Mouse (Mus musculus) CD4-positive, CD25-positive, alpha-beta regulatory T cell, adult 4 months (primary cell): Measurements from ENCODE around the gene Lrrc4. TPM values are rescaled to one million over a fixed set of nuclear protein-coding genes. Genes with fewer than 3 reads are reported as not detected.

Experiments
- ATAC-seq: one replicate; pipeline ENCODE4 v1.8.0; 2017
- polyA plus RNA-seq, 2 experiments: library from polyadenylated mRNA; unstranded; fragments of 100-300 nt; shearing (Covaris generic); gene quantifications; one replicate each; pipeline ENCODE4 v1.2.1; 2017

The Lrrc4 gene
- polyA plus RNA-seq, 2 experiments from 2014 or later, result 0.16 to 0.51 TPM

- ATAC-seq, result no peak
Observed at GRCm38 (mm10) chr6:28720391-28721171, 111.0 kb downstream of the Lrrc4 start.

DNA sequence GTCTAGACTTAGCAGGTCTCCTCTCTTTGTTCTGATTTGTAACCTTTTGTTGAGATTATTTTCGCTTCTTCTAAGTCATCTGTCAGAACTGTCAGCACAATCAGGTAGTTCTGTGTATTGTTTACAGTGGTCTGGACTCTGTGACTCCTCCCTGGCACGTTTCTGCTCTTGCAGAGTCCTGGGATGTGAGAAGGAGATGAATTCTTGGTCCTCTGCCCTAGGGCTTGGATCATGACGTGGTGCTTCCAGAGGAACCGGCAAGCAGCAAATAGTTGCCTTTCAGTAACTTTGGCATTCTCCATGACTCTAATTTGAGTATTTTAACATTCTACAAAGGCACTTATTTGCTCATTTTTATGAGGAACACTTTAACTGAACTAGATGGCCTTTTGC, 113.7 kb downstream of the Lrrc4 start:
- no peak for ATAC-seq

DNA sequence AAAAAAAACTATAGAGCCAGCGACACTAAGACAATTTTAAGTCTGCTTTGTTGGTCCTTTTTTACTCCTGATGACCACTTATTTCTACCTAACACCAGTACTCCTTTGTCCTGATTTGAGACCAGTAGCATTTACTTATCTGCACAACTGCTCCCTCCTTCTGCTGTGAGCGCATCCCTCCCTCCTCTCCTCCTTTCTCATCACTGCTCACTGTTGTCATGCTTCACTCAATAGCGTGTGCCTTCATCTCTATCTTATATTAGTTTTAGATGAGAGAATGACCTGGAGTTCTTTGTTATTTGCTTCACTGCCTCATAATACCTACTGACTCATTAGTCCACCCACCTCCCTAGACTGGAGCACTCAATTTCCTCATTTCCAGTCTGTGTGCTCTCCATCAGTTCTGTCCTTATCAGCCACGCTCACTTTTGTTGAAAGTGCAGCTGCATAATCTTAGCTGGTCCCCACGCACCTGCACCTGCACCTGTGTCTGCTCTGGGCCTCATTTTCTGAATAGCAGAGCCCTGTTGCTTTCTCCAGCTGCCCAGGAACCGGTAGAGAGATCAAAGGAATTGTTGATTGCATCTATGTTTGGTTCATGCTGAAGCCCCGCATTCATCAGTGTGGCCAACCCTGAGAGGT, 114.2 kb downstream of the Lrrc4 start:
- no peak for ATAC-seq

DNA sequence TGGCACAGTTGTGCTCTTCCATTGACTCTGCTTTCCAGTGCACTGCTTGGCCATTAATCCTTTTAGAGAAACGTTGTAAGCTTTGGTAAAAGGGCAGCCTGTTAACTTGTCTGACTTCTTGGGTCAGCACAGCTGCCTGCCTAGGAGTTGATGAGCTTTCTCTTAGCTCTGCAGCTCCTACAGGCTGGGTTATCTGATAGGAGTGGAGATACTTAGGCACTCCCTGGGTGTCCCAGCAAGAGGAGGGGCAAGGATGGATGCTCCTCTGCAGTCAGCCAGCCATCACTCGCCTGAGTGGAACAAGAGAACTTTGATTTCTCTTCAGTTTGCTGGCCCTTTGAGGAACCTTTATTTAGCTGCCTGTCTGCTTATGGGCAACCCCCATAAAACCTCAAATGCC, 121.5 kb downstream of the Lrrc4 start:
- no peak for ATAC-seq

- no peak for ATAC-seq
Observed at GRCm38 (mm10) chr6:28706976-28707592, 124.5 kb downstream of the Lrrc4 start.

GRCm38 (mm10) chr6:28706108-28706975, 125.2 kb downstream of the Lrrc4 start:
- no peak for ATAC-seq

DNA sequence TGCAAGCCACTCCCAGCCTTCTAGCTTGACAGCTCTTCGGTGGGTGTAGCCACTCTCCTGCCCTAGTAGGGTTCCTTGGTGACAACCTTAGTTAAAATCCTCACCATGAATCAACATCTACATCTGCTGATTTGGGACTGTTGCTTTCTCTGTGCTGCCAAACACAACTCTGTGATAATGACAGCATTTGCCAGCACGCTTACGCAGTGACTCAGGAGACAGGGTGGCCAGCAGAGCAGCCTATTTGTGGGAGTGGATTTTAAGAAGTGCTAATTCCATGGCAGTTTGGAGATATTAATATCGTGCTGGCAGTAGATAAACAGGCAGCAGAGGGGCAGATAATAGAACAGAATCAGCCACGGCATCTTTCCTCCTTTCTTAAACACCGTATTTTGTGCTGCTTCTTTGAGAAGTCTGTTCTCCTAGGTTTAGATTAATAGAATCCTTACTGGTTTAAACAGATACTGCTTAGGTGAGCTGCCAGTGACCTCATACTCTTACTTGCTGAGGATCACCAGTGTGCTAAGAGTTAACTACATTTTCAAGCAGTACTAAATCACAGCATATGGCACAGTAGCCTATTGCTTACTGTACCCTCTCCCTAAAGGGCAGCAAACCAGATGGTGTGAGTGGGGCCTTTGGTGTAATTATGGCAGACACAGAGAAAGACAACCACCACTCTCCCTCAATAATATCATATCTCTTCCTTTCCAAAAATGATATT, 126.0 kb downstream of the Lrrc4 start:
- ATAC-seq, result no peak

GRCm38 (mm10) chr6:28704612-28705011, 126.9 kb downstream of the Lrrc4 start:
- ATAC-seq, result no peak

GRCm38 (mm10) chr6:28697214-28697613, 134.3 kb downstream of the Lrrc4 start:
- no peak for ATAC-seq

- ATAC-seq, result no peak
Observed at GRCm38 (mm10) chr6:28692659-28693058, 138.9 kb downstream of the Lrrc4 start.

DNA sequence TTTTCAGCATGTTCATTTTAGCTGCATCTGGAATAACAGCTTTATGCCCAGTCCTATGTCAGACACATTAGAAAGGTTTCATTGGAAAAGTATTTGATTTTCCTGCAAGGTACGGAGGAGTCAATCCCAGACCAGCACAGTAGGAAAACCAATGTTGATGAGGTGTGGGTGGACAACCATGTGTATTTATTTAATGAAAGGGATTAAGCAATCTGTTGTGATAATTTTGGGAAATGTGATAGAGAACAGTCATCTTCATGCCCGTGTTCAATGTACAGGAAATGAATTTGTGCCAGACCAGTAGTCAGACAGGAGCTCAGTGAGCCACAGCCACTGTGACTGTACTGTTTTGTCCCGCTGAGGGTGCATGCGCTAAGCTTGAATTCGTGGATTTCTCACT, 143.8 kb downstream of the Lrrc4 start:
- no peak for ATAC-seq

DNA sequence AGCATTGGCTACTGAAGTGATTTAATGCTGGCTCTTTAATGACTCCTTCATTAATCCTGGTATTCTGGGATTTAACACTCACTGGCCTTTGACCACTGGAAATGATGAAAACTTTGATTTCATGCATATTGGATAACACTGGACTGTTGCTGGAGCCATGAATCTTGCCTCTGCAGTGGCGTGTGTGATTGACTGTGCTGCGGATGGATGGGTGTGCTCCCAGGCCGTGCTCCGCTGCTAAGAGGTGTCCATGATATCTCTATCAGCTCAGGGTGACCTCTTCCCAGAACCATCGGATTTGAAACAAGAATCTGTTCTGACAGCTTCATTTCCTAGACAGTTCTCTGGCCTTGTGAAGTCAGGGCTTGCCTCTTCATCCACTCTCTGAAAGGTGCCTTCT, 145.8 kb downstream of the Lrrc4 start:
- ATAC-seq, result no peak

DNA sequence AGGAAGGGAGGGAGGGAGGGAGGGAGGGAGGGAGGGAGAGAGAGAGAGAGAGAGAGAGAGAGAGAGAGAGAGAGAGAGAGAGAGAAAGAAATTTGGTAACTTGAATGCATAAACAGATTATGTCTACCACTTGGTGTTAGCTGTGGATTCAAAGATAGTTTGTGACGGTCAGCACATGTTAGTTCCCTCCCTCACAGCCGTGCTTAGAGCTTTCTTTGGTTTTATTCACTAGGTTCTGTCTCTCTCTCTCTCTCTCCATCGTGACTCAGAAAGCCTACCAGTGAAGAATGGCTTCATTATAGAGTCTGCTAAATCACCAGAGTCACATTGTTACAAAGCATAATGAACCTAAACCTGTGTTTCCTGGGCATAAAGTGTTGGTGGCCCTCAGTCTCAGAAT, 146.5 kb downstream of the Lrrc4 start:
- no peak for ATAC-seq

DNA sequence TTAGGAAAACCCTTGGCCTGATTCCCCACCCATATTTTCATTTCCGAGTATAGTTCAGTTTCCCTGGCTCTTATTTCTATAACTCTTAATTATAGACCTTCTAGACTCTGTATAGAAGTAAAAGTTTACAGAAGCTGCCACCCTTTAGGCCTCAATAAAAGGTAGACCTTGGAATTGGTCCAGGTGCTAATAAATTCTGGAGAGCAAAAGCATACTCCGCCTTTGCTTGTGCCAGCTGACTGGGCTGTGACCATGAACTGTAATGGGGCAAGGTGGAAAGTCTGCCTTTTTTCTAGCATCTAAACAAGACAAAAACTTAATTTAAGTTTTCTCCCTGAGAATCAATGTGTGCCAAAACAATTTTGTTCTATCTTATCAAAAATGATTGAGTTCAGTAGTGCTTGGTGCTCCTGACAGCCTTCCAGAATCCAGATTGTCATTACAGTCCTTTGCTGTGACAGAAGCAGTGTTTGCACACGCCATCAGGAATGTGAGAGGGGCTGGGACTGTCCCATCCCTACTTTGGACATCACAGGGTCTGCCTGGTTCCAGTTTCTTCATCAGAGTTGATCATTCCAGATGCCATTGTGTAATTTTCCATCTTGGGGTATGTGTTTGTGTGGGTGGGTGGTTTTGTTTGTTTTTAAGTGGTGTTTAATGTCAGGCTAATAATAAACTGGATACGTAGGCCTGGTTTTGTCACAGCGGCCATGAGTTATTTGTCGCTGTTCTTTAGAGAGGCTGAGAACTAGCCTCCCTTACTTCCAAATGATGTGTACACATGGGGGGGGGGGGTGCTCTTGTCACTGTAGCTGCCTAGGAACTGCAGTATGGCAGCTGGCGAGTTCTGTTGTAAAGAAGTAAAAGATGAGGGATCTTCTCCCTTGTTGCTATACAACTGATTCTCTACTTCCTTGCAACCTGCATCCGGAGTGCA, 149.8 kb downstream of the Lrrc4 start:
- ATAC-seq, result no peak

DNA sequence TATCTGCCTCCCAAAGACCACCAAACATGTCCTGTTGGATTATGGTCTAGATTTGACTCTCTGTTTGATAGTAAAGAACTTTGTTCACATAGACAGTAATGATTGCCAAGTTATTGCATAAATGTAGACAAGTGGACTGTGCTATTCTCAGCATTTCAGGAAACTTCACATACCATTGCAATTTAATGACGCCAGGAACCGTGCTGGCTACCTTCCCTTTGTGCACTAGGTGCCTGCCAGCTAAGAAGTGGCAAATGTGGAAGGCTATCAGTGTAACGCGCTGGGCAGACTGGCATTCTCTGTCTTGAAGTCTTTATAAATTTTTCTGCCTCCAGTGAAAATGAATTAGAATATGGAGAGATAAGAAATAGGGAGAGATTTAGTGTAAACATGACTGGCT, 151.0 kb downstream of the Lrrc4 start:
- no peak for ATAC-seq

- no peak for ATAC-seq
Observed at GRCm38 (mm10) chr6:28678896-28679295, 152.7 kb downstream of the Lrrc4 start.

- ATAC-seq, result no peak
Observed at GRCm38 (mm10) chr6:28674686-28675085, 156.9 kb downstream of the Lrrc4 start.

GRCm38 (mm10) chr6:28672388-28672787, 159.2 kb downstream of the Lrrc4 start:
- ATAC-seq, result no peak

- no peak for ATAC-seq
Observed at GRCm38 (mm10) chr6:28669251-28669650, 162.3 kb downstream of the Lrrc4 start.

DNA sequence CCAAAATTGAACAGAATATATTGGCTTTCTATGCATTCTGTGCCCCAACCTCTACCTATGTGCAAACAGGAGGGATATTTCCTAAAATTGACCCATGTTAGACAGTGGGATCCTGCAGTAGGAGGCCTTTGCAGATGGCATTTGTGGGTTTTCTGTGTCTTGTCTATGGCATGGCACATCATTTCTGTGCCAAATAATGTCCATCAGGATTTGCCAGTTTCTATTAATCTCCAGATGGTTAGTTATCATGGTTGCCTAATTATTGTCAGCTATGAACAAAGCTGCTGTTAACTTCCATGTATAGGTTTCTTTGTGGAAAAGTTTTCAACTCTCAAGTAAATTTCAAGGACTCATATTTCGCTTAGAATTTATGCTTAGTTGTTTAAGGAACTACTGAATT, 164.0 kb downstream of the Lrrc4 start:
- ATAC-seq, result no peak

DNA sequence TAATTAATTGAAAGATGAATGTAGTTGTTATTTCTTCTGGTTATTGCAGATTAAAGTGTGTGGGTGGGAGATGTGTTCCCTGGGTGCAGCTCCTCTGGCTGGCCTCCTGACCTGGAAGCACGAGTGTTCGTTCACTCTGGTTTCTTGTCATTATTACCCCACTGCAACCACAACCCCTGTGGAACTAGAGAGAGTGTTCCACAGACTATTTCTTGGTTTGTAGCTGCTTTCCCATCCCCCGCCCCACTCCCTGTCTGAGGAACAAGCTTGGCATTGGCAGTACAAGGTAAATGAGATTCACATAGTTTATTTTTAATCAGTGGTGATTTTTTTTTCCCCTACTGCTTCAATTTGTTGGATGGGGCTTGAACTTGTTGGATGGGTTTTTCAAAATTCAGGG, 166.8 kb downstream of the Lrrc4 start:
- ATAC-seq, result no peak
